Mouse (Mus musculus) right cerebral cortex, adult 18-20 months (tissue): ENCODE data around the gene Ptprd.

Experiments
- DNase-seq: peaks from one replicate; pipeline ENCODE4 v3.0.0; 2022; ENCODE audit warnings: mixed read lengths

Gene Ptprd

GRCm38 (mm10) chr4:77537843-77538242 is 673.9 kb downstream of the Ptprd start:
- no peak for DNase-seq

GRCm38 (mm10) chr4:77537336-77537735 is 674.4 kb downstream of the Ptprd start:
- DNase-seq = no peak

- DNase-seq = no peak
Observed at GRCm38 (mm10) chr4:77535601-77536000, 676.2 kb downstream of the Ptprd start.

GRCm38 (mm10) chr4:77534553-77534952 is 677.2 kb downstream of the Ptprd start:
- peak; percentile 13 for DNase-seq

- DNase-seq = peak; percentile 46
Observed at GRCm38 (mm10) chr4:77519166-77519565, 692.6 kb downstream of the Ptprd start.

- DNase-seq = no peak
Observed at GRCm38 (mm10) chr4:77513914-77514628, 697.7 kb downstream of the Ptprd start.

GRCm38 (mm10) chr4:77513041-77513440 is 698.7 kb downstream of the Ptprd start:
- DNase-seq = no peak

- DNase-seq = peak; percentile 19
Observed at GRCm38 (mm10) chr4:77454049-77454448, 757.7 kb downstream of the Ptprd start.

- no peak for DNase-seq
Observed at GRCm38 (mm10) chr4:77399146-77399545, 812.6 kb downstream of the Ptprd start.

- DNase-seq = no peak
Observed at GRCm38 (mm10) chr4:77361728-77362127, 850.0 kb downstream of the Ptprd start.

GRCm38 (mm10) chr4:77327198-77327597 is 884.6 kb downstream of the Ptprd start:
- no peak for DNase-seq

GRCm38 (mm10) chr4:77317060-77317680 is 894.6 kb downstream of the Ptprd start:
- DNase-seq = no peak

GRCm38 (mm10) chr4:77316644-77317043 is 895.1 kb downstream of the Ptprd start:
- no peak for DNase-seq

- no peak for DNase-seq
Observed at GRCm38 (mm10) chr4:77310127-77310788, 901.5 kb downstream of the Ptprd start.

GRCm38 (mm10) chr4:77283423-77283822 is 928.3 kb downstream of the Ptprd start:
- DNase-seq = no peak

- no peak for DNase-seq
Observed at GRCm38 (mm10) chr4:77277913-77278312, 933.8 kb downstream of the Ptprd start.

- no peak for DNase-seq
Observed at GRCm38 (mm10) chr4:77259972-77260290, 951.8 kb downstream of the Ptprd start.

GRCm38 (mm10) chr4:77259250-77259971 is 952.4 kb downstream of the Ptprd start:
- no peak for DNase-seq

- DNase-seq = no peak
Observed at GRCm38 (mm10) chr4:77251188-77251587, 960.6 kb downstream of the Ptprd start.

- DNase-seq = no peak
Observed at GRCm38 (mm10) chr4:77249801-77250200, 962.0 kb downstream of the Ptprd start.

GRCm38 (mm10) chr4:77248918-77249317 is 962.8 kb downstream of the Ptprd start:
- DNase-seq = no peak

- no peak for DNase-seq
Observed at GRCm38 (mm10) chr4:77241852-77242455, 969.8 kb downstream of the Ptprd start.

- DNase-seq = no peak
Observed at GRCm38 (mm10) chr4:77238144-77238543, 973.6 kb downstream of the Ptprd start.
